ENCODE assay signal across 8 mouse cellular contexts in the genomic region with DNA sequence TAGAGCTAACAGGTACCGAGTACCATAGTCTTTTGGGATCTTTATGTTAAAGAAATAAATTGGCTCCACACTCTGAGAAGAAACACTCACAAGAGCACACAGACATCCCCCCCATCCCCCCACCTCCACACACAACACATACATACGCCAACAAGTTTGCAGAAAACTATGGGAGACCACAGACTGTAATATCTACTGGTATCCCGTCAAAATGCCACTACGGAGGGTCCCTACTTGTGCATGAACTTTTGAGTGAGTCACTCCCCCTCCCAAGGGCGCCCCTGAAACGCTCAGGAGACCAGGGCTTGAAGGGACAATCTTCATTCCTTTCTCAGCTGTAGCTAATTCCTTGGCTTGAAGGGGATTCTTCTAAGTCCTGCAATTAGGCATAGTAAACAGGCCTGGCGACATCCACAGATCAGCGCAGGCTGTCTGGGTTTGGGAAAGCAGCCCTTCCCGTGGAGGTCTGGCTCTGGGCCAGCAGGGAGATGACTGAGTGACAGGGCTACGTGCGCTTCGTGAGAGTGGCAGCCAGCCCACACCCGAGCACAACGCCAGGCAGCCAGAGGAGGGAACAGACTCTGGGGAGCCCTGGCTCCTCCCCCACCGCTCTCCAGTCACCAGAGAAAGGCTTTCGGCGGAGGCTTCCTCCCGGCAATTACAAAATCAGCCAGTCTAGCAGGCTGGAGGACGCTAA. TPM values are rescaled to one million over a fixed set of nuclear protein-coding genes. Genes with fewer than 3 reads are reported as not detected.
DNase-seq lines count a peak whose midpoint lies in the region; ATAC-seq and TF ChIP-seq lines count a peak whose summit lies in the region.

No protein-coding gene starts in this region.

- TF ChIP-seq CTCF in brain, embryonic 14.5 days (IDR thresholded peaks at IDR 0.05; ENCODE audit: borderline replicate concordance, extremely low read depth, insufficient read depth, insufficient read length): no peak
- TF ChIP-seq CTCF in kidney, postnatal 0 days (IDR thresholded peaks at IDR 0.05; ENCODE audit: low read depth): no peak
- TF ChIP-seq CTCF in stomach, postnatal 0 days (IDR thresholded peaks at IDR 0.05; ENCODE audit: low read depth): no peak

- 0 out of 2 replicates have a peak, but pooled peaks cover 3% of the 10 kb centered on the region for H3K9me3 ChIP-seq in forebrain, embryonic 10.5 days
- H3K9me3 ChIP-seq in heart, embryonic 14.5 days (ENCODE audit: control insufficient read depth, low read length): peaks cover 4% of the 10 kb centered on the region; the same call in 1 of the 2 replicates
- H3K9me3 ChIP-seq in kidney, postnatal 0 days (replicated peaks; ENCODE audit: low read length): no peaks in the 10 kb centered on the region
- H3K9me3 ChIP-seq in liver, embryonic 11.5 days (ENCODE audit: control insufficient read depth, low read length): no peaks in the 10 kb centered on the region
- no peaks in the 10 kb centered on the region for H3K9me3 ChIP-seq in stomach, postnatal 0 days (ENCODE audit: control insufficient read depth, low read length)

- peaks cover 82% of the 10 kb centered on the region for H3K79me2 ChIP-seq in myocyte (ENCODE audit: control insufficient read depth, insufficient read depth)

- peak overlapping the region; percentile 60 for H3K4me2 ChIP-seq in heart, embryonic 14.5 days (ENCODE audit: low read length)
- peak overlapping the region; percentile 48 for H3K4me2 ChIP-seq in kidney, postnatal 0 days (ENCODE audit: low read length)
- H3K4me2 ChIP-seq in liver, embryonic 11.5 days: peak overlapping the region; percentile 74
- H3K4me2 ChIP-seq in myocyte (ENCODE audit: low read depth): peak overlapping the region; percentile 80
- H3K4me2 ChIP-seq in stomach, postnatal 0 days (replicated peaks; ENCODE audit: low read depth): peak overlapping the region; percentile 60

- H3ac ChIP-seq in myocyte (ENCODE audit: control insufficient read depth, insufficient read length): no peak overlapping the region

- peak; percentile 95 for ATAC-seq in heart, embryonic 14.5 days (ENCODE audit: insufficient number of reproducible peaks, insufficient read depth, low FRiP score, low read depth)
- peak; percentile 91 for ATAC-seq in kidney, postnatal 0 days (replicated peaks; ENCODE audit: low FRiP score, low read depth)
- ATAC-seq in liver, embryonic 11.5 days (replicated peaks; ENCODE audit: low FRiP score): peak; percentile 96
- ATAC-seq in stomach, postnatal 0 days (ENCODE audit: low FRiP score, low TSS enrichment): peak; percentile 93

- TF ChIP-seq POLR2A in brain, embryonic 14.5 days (IDR thresholded peaks at IDR 0.05; ENCODE audit: borderline replicate concordance, extremely low read depth, insufficient read depth, insufficient read length, poor library complexity, severe bottlenecking): no peak
- TF ChIP-seq POLR2A in myocyte (IDR thresholded peaks at IDR 0.05; ENCODE audit: insufficient read length, low read depth): peak; percentile 43

- 4% methylated on average over 19 of the region's 19 CpGs for WGBS in forebrain, embryonic 10.5 days
- 4% methylated on average over 19 of the region's 19 CpGs for WGBS in heart, embryonic 14.5 days
- WGBS in kidney, postnatal 0 days: 3% methylated on average over 19 of the region's 19 CpGs
- 3% methylated on average over 19 of the region's 19 CpGs for WGBS in liver, embryonic 11.5 days
- WGBS in stomach, postnatal 0 days: 1% methylated on average over 19 of the region's 19 CpGs

- H3K4me3 ChIP-seq in forebrain, embryonic 10.5 days: peak overlapping the region; percentile 40
- H3K4me3 ChIP-seq in heart, embryonic 14.5 days (ENCODE audit: control insufficient read depth in 1 of 2, insufficient read depth in 1 of 2, low read depth in 1 of 2, low read length in 2 of 2): peak overlapping the region; percentile 12 to 20; a peak in 3 of 4 replicates
- H3K4me3 ChIP-seq in kidney, postnatal 0 days (replicated peaks; ENCODE audit: low read depth, low read length): peak overlapping the region; percentile 16; the same call in 1 of the 2 replicates
- H3K4me3 ChIP-seq in liver, embryonic 11.5 days (ENCODE audit: low read depth, low read length): peak overlapping the region; percentile 29
- no peak overlapping the region for H3K4me3 ChIP-seq in myocyte
- H3K4me3 ChIP-seq in stomach, postnatal 0 days (ENCODE audit: low read depth, low read length): peak overlapping the region; percentile 29

- peak; percentile 63 for DNase-seq in CD4-positive helper T cell, adult 2 months (ENCODE audit: low read depth, low spot score)
- peak; percentile 99 for DNase-seq in brain, embryonic 14.5 days (ENCODE audit: low read depth)
- DNase-seq in forebrain, embryonic 10.5 days (ENCODE audit: extremely low spot score, low spot score): peak; percentile 89
- peak; percentile 92 for DNase-seq in kidney, postnatal 0 days (ENCODE audit: low spot score)
- peak; percentile 90 for DNase-seq in liver, embryonic 11.5 days (ENCODE audit: low spot score)
- DNase-seq in stomach, postnatal 0 days (ENCODE audit: low spot score): peak; percentile 92

- H3K4me1 ChIP-seq in forebrain, embryonic 10.5 days: peaks cover 67% of the 10 kb centered on the region
- H3K4me1 ChIP-seq in heart, embryonic 14.5 days (ENCODE audit: control insufficient read depth in 2 of 2, insufficient read depth in 2 of 2, low read length in 2 of 2): peaks cover 15 to 45% of the 10 kb centered on the region in 2 experiments
- peaks cover 28% of the 10 kb centered on the region for H3K4me1 ChIP-seq in kidney, postnatal 0 days (replicated peaks; ENCODE audit: insufficient read depth, low read length)
- peaks cover 39% of the 10 kb centered on the region for H3K4me1 ChIP-seq in liver, embryonic 11.5 days (replicated peaks; ENCODE audit: control insufficient read depth, insufficient read depth, low read length)
- H3K4me1 ChIP-seq in stomach, postnatal 0 days (replicated peaks; ENCODE audit: control insufficient read depth, insufficient read depth): peaks cover 22% of the 10 kb centered on the region

- H3K27me3 ChIP-seq in forebrain, embryonic 10.5 days (ENCODE audit: poor library complexity, severe bottlenecking): peaks cover 12% of the 10 kb centered on the region; the same call in 1 of the 2 replicates
- no peaks in the 10 kb centered on the region for H3K27me3 ChIP-seq in heart, embryonic 14.5 days (ENCODE audit: control insufficient read depth, insufficient read depth, low read length)
- no peaks in the 10 kb centered on the region for H3K27me3 ChIP-seq in kidney, postnatal 0 days (ENCODE audit: insufficient read depth, low read length)
- H3K27me3 ChIP-seq in liver, embryonic 11.5 days (replicated peaks; ENCODE audit: control insufficient read depth, insufficient read depth, low read length): peaks cover 3% of the 10 kb centered on the region; the same call in 1 of the 2 replicates
- no peaks in the 10 kb centered on the region for H3K27me3 ChIP-seq in myocyte (ENCODE audit: control insufficient read depth, insufficient read depth, insufficient read length)
- H3K27me3 ChIP-seq in stomach, postnatal 0 days (ENCODE audit: control insufficient read depth, insufficient read depth, low read length): no peaks in the 10 kb centered on the region

- TF ChIP-seq EP300 in stomach, postnatal 0 days (optimal IDR thresholded peaks at IDR 0.05): peak; percentile 65

- peak overlapping the region; percentile 67 for H3K9ac ChIP-seq in heart, embryonic 14.5 days (ENCODE audit: low read length)
- H3K9ac ChIP-seq in kidney, postnatal 0 days (ENCODE audit: low read depth, low read length): peak overlapping the region; percentile 24; the same call in 1 of the 2 replicates
- H3K9ac ChIP-seq in liver, embryonic 11.5 days (ENCODE audit: low read depth, low read length): peak overlapping the region; percentile 64
- peak overlapping the region; percentile 58 for H3K9ac ChIP-seq in stomach, postnatal 0 days (ENCODE audit: low read length)

- no peaks in the 10 kb centered on the region for H3K36me3 ChIP-seq in forebrain, embryonic 10.5 days (replicated peaks)
- H3K36me3 ChIP-seq in heart, embryonic 14.5 days (ENCODE audit: control insufficient read depth, insufficient read depth, low read length): no peaks in the 10 kb centered on the region
- H3K36me3 ChIP-seq in kidney, postnatal 0 days (ENCODE audit: insufficient read depth, low read length): no peaks in the 10 kb centered on the region
- no peaks in the 10 kb centered on the region for H3K36me3 ChIP-seq in liver, embryonic 11.5 days (ENCODE audit: control insufficient read depth, insufficient read depth, low read length)
- H3K36me3 ChIP-seq in myocyte (ENCODE audit: control insufficient read depth, insufficient read depth): peaks cover 9% of the 10 kb centered on the region
- H3K36me3 ChIP-seq in stomach, postnatal 0 days (ENCODE audit: control insufficient read depth, insufficient read depth, low read length): no peaks in the 10 kb centered on the region

- peak overlapping the region; percentile 87 for H3K27ac ChIP-seq in forebrain, embryonic 10.5 days
- peak overlapping the region; percentile 93 to 95 for H3K27ac ChIP-seq in heart, embryonic 14.5 days (replicated peaks in 1 of 2; ENCODE audit: control insufficient read depth in 1 of 2, insufficient read depth in 1 of 2, low read depth in 2 of 2, low read length in 2 of 2)
- peak overlapping the region; percentile 74 for H3K27ac ChIP-seq in kidney, postnatal 0 days
- peak overlapping the region; percentile 87 for H3K27ac ChIP-seq in liver, embryonic 11.5 days (ENCODE audit: low read depth, low read length)
- peak overlapping the region; percentile 94 for H3K27ac ChIP-seq in stomach, postnatal 0 days (replicated peaks)

TF ChIP-seq in myocyte, 11 proteins besides CTCF, POLR2A, EP300 and RAD21 (continues in another document):
- no peak for TF ChIP-seq TCF12 (IDR thresholded peaks at IDR 0.05; ENCODE audit: insufficient read depth, poor library complexity, severe bottlenecking)
- no peak for TF ChIP-seq SRF (IDR thresholded peaks at IDR 0.05; ENCODE audit: control insufficient read depth, insufficient read length, low read depth)
- TF ChIP-seq REST (IDR thresholded peaks at IDR 0.05; ENCODE audit: insufficient read depth, insufficient read length): no peak
- no peak for TF ChIP-seq TCF3 (IDR thresholded peaks at IDR 0.05; ENCODE audit: insufficient read length, low read depth)
- TF ChIP-seq E2F4 (IDR thresholded peaks at IDR 0.05; ENCODE audit: insufficient read depth): peak; percentile 58
- TF ChIP-seq MAX (IDR thresholded peaks at IDR 0.05; ENCODE audit: low read depth): no peak
- TF ChIP-seq USF1 (IDR thresholded peaks at IDR 0.05; ENCODE audit: low read depth): no peak

RNA-seq across cellular contexts. Expression of a gene that starts 11.9 kb away (rescaled TPM):
- 6.9 and 8.7 TPM in 2 replicates for polyA plus RNA-seq in brain, embryonic 14.5 days (2012; rRNA removed)
- 3.2 and 3.4 TPM in 2 replicates for polyA plus RNA-seq in forebrain, embryonic 10.5 days (2016; fragmentation: Nextera tagmentation; extraction: Ambion mirVana)
- polyA plus RNA-seq in heart, embryonic 14.5 days (2014; fragmentation: Nextera tagmentation; extraction: Ambion mirVana): 13.8 and 14.9 TPM in 2 replicates
- 13.3 and 14.4 TPM in 2 replicates for polyA plus RNA-seq in kidney, postnatal 0 days (2015; fragmentation: Nextera tagmentation; extraction: Ambion mirVana)
- 11.6 TPM in 2 replicates for polyA plus RNA-seq in liver, embryonic 11.5 days (2014; fragmentation: Nextera tagmentation; extraction: Ambion mirVana)
- 130 TPM for polyA plus RNA-seq in myocyte (2012; fragmentation: generic; extraction: Trizol)
- polyA plus RNA-seq in stomach, postnatal 0 days (2015; fragmentation: Nextera tagmentation; extraction: Ambion mirVana): 78.8 and 80.3 TPM in 2 replicates
